Mouse (Mus musculus): ENCODE results near the gene Pkd2l1.

The Pkd2l1 gene

GRCm38 (mm10) chr19:44106831-44107660 lies 85.2 kb downstream of the Pkd2l1 start, which contains the start of gene Chuk:
Gene Chuk (minus strand): TSS chr19:44107480.
- DNase-seq (ENCODE audit: low spot score), result peak; percentile 95

GRCm38 (mm10) chr19:44104393-44104792 lies 87.8 kb downstream of the Pkd2l1 start:
- DNase-seq (ENCODE audit: low spot score), result no peak

- no peak for DNase-seq (ENCODE audit: low spot score)
Observed at GRCm38 (mm10) chr19:44103001-44103400, 89.2 kb downstream of the Pkd2l1 start.

- DNase-seq (ENCODE audit: low spot score), result no peak
Observed at GRCm38 (mm10) chr19:44100840-44101239, 91.4 kb downstream of the Pkd2l1 start.

All from ovary, postnatal 36 days (tissue).